Mouse (Mus musculus): ENCODE measurements around the gene Hebp1. TPM values are rescaled to one million over a fixed set of nuclear protein-coding genes. Genes with fewer than 3 reads are reported as not detected.

Hebp1 gene
- polyA plus RNA-seq, 1 experiment from 2014 or later, result 62.8 TPM

DNA sequence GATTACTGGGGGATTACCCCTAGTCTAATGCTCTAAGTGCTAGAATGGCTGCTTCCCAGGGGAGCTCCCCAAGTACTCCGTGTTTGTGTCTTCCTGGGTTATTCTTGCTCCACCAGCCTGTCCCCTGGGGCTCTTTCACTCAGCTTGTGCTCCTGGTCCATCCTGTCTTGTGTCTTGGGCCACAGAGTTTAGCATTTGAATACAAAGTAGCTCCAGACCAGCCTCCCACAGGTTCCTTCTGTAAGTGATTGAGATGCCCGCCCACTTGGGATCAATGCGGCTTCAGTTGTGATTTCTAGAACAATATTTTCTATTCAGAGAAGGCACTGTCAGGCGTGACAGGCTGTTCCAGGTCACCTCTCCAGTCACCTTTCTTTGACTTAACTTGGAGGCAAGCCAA lies 4.1 kb downstream of the Hebp1 start:
- H3K27ac ChIP-seq (ENCODE audit: low read depth, low read length), result no peak overlapping the region
- ATAC-seq, result no peak
- no peak overlapping the region for H3K9ac ChIP-seq (ENCODE audit: low read depth, low read length)
- WGBS, result 60% methylated on average over 4 of the region's 4 CpGs
- no peak overlapping the region for H3K4me3 ChIP-seq (ENCODE audit: low read depth, low read length)
- H3K4me1 ChIP-seq (replicated peaks; ENCODE audit: control insufficient read depth, insufficient read depth, low read length), result no peaks in the 10 kb centered on the region
- H3K9me3 ChIP-seq (ENCODE audit: control insufficient read depth), result no peaks in the 10 kb centered on the region
- no peak overlapping the region for H3K4me2 ChIP-seq (replicated peaks; ENCODE audit: low read depth)
- H3K36me3 ChIP-seq (ENCODE audit: control insufficient read depth, insufficient read depth), result no peaks in the 10 kb centered on the region; the same call in 1 of the 2 replicates
- no peaks in the 10 kb centered on the region for H3K27me3 ChIP-seq (replicated peaks; ENCODE audit: control insufficient read depth, insufficient read depth, low read length)
- no peak for TF ChIP-seq CTCF (IDR thresholded peaks at IDR 0.05; ENCODE audit: low read depth)

DNA sequence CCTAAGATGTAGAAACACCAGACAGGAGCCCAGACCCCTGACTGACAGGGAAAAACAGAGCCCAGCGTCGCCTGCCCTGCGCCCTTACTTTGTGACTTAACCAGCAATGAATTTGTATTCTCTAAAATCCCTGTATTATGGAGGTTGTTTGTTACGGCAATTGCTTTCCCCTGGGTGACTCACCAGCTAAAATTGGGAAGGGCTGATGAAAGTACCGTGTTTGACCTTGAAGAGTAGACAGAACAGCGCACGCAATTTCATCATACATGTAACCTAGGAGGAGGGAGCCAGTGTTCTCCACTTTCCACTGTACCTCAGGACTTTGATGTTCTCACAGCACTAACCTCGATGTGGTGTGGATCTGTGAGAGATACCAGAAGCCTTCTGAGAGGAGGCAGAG lies 4.8 kb downstream of the Hebp1 start:
- Histone ChIP-seq H3K27me3 (replicated peaks; ENCODE audit: control insufficient read depth, insufficient read depth, low read length) (no peaks in the 10 kb centered on the region), H3K4me1 (replicated peaks; ENCODE audit: control insufficient read depth, insufficient read depth, low read length) (no peaks in the 10 kb centered on the region), H3K4me2 (replicated peaks; ENCODE audit: low read depth) (no peak overlapping the region), H3K36me3 (ENCODE audit: control insufficient read depth, insufficient read depth) (no peaks in the 10 kb centered on the region; the same call in 1 of the 2 replicates), H3K27ac (ENCODE audit: low read depth, low read length) (no peak overlapping the region), H3K9me3 (ENCODE audit: control insufficient read depth) (no peaks in the 10 kb centered on the region), H3K9ac (ENCODE audit: low read depth, low read length) (no peak overlapping the region), H3K4me3 (ENCODE audit: low read depth, low read length) (no peak overlapping the region)
- TF ChIP-seq CTCF (IDR thresholded peaks at IDR 0.05; ENCODE audit: low read depth), result no peak
- 83% methylated on average over 8 of the region's 8 CpGs for WGBS
- ATAC-seq, result no peak

DNA sequence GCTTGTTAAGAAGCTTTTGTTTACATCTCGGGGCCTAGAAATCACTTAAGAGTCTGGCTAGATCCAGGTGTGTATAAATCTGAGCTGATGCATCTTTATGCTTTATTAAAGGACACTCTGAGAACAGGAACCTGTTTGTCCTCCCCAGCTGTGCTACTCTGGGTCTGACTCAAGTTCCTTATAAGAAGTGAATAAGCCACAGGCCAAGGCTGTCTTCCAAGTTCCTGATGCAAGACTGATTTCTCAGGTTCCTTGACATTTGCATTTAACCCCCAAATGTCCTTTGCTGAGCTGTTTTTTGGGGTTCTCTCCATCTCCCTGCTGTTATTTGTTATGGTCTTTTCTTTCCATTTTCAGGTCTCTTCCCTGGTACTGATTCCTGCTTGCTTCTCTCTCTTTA lies 5.9 kb downstream of the Hebp1 start:
- Histone ChIP-seq H3K27ac (ENCODE audit: low read depth, low read length) (no peak overlapping the region), H3K9me3 (ENCODE audit: control insufficient read depth) (no peaks in the 10 kb centered on the region), H3K4me3 (ENCODE audit: low read depth, low read length) (no peak overlapping the region), H3K36me3 (ENCODE audit: control insufficient read depth, insufficient read depth) (no peaks in the 10 kb centered on the region; the same call in 1 of the 2 replicates), H3K4me2 (replicated peaks; ENCODE audit: low read depth) (no peak overlapping the region), H3K9ac (ENCODE audit: low read depth, low read length) (no peak overlapping the region), H3K4me1 (replicated peaks; ENCODE audit: control insufficient read depth, insufficient read depth, low read length) (no peaks in the 10 kb centered on the region), H3K27me3 (replicated peaks; ENCODE audit: control insufficient read depth, insufficient read depth, low read length) (no peaks in the 10 kb centered on the region)
- no peak for TF ChIP-seq CTCF (IDR thresholded peaks at IDR 0.05; ENCODE audit: low read depth)
- WGBS, result 77% methylated on average over 1 of the region's 1 CpGs
- ATAC-seq, result no peak

DNA sequence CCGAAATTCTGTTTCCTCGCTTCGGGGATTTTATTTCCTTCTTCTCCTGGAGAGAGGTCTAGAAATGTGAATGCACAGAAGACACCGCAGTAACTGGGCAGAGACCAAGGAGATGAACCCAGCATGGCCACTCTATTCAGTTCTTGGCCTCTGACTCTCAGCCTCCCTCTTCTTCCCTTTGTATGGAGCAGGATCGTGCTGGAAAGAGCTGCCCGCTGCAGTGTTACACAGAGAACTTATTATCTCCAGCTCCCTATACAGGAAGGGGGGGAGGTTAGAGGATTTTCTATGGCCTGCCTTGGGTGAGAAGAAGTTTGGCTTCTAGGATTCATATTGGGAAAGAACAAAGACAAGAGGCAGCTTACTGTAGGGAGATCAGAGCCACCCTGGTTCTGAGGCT lies 7.7 kb downstream of the Hebp1 start:
- H3K27me3 ChIP-seq (replicated peaks; ENCODE audit: control insufficient read depth, insufficient read depth, low read length), result no peaks in the 10 kb centered on the region
- no peak for ATAC-seq
- no peak overlapping the region for H3K4me3 ChIP-seq (ENCODE audit: low read depth, low read length)
- no peak for TF ChIP-seq CTCF (IDR thresholded peaks at IDR 0.05; ENCODE audit: low read depth)
- no peaks in the 10 kb centered on the region; the same call in 1 of the 2 replicates for H3K36me3 ChIP-seq (ENCODE audit: control insufficient read depth, insufficient read depth)
- no peaks in the 10 kb centered on the region for H3K9me3 ChIP-seq (ENCODE audit: control insufficient read depth)
- no peak overlapping the region for H3K4me2 ChIP-seq (replicated peaks; ENCODE audit: low read depth)
- 80% methylated on average over 6 of the region's 6 CpGs for WGBS
- H3K4me1 ChIP-seq (replicated peaks; ENCODE audit: control insufficient read depth, insufficient read depth, low read length), result no peaks in the 10 kb centered on the region
- H3K27ac ChIP-seq (ENCODE audit: low read depth, low read length), result no peak overlapping the region
- H3K9ac ChIP-seq (ENCODE audit: low read depth, low read length), result no peak overlapping the region

DNA sequence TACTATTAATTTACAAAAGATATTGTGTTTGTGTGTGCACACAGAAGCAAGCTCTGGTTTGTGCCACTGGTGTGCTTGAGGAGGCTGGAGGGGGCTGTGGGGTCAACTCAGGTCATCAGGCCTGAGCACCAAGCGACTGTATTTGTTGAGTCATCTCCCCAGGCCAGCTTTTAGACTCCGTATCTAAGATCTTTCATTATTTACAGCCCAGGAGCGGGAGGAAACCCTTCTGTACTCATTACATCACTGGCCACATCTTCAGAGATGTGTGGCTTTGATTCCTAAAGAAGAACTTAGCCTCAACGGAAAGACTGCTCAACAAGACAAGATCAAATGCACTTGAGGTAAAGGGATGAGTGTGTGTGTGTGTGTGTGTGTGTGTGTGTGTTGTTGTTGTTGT lies 9.2 kb downstream of the Hebp1 start:
- WGBS, result 60% methylated on average over 4 of the region's 4 CpGs
- H3K4me3 ChIP-seq (ENCODE audit: low read depth, low read length), result no peak overlapping the region
- H3K36me3 ChIP-seq (ENCODE audit: control insufficient read depth, insufficient read depth), result no peaks in the 10 kb centered on the region; the same call in 1 of the 2 replicates
- no peaks in the 10 kb centered on the region for H3K9me3 ChIP-seq (ENCODE audit: control insufficient read depth)
- no peak for TF ChIP-seq CTCF (IDR thresholded peaks at IDR 0.05; ENCODE audit: low read depth)
- no peak overlapping the region for H3K9ac ChIP-seq (ENCODE audit: low read depth, low read length)
- H3K4me2 ChIP-seq (replicated peaks; ENCODE audit: low read depth), result no peak overlapping the region
- ATAC-seq, result no peak
- no peak overlapping the region for H3K27ac ChIP-seq (ENCODE audit: low read depth, low read length)
- H3K27me3 ChIP-seq (replicated peaks; ENCODE audit: control insufficient read depth, insufficient read depth, low read length), result no peaks in the 10 kb centered on the region
- H3K4me1 ChIP-seq (replicated peaks; ENCODE audit: control insufficient read depth, insufficient read depth, low read length), result no peaks in the 10 kb centered on the region

DNA sequence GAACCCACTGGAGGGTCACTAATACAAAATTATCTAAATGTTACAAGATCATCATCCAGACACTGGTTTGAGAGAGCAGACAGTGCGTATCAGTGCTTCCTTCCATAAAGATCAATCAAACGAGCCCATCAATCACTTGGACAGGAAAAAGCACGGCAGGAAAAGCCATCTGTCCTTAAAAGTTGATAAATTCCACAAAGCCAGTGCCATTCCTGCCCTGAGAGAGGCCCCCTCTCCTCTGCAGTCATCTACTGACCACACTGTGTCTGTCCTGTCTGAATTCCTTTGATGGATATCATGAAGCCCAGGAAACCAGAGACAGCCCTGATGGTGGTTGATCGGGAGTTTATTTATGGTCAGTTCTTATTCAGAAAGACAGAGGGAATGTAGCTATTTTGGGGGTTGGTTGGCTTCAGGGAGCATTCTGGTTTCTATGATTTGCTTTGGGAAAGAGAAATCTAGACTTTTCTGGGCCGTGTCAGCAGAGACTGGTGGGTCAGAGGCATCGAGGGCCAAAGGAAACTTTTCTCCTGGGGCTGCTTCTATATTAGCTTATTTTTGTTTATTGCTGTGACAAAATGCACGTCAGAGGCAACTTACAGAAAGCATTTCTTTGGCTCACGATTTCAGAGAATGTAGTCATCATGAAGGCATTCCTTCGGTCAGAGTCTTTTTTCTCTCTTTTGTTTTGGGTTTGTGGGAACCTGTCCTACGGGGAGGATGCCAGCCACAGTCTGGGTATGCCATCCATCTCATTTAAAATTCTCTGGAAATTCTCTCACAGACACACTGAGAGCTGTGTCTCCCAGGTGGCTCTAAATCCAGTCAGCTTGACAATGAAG lies 10.5 kb downstream of the Hebp1 start:
- 63% methylated on average over 10 of the region's 10 CpGs for WGBS
- no peak for ATAC-seq

More for the DNA sequence above, 10.5 kb downstream of the Hebp1 start:
- Histone ChIP-seq H3K4me2 (replicated peaks; ENCODE audit: low read depth) (no peak overlapping the region), H3K4me1 (replicated peaks; ENCODE audit: control insufficient read depth, insufficient read depth, low read length) (no peaks in the 10 kb centered on the region), H3K27ac (ENCODE audit: low read depth, low read length) (no peak overlapping the region), H3K9me3 (ENCODE audit: control insufficient read depth) (no peaks in the 10 kb centered on the region), H3K4me3 (ENCODE audit: low read depth, low read length) (no peak overlapping the region), H3K9ac (ENCODE audit: low read depth, low read length) (no peak overlapping the region), H3K36me3 (ENCODE audit: control insufficient read depth, insufficient read depth) (no peaks in the 10 kb centered on the region), H3K27me3 (replicated peaks; ENCODE audit: control insufficient read depth, insufficient read depth, low read length) (no peaks in the 10 kb centered on the region)
- no peak for TF ChIP-seq CTCF (IDR thresholded peaks at IDR 0.05; ENCODE audit: low read depth)

All from intestine, postnatal 0 days (tissue).